Mouse (Mus musculus): ENCODE data around the gene Pik3ca.

Pik3ca gene

DNA sequence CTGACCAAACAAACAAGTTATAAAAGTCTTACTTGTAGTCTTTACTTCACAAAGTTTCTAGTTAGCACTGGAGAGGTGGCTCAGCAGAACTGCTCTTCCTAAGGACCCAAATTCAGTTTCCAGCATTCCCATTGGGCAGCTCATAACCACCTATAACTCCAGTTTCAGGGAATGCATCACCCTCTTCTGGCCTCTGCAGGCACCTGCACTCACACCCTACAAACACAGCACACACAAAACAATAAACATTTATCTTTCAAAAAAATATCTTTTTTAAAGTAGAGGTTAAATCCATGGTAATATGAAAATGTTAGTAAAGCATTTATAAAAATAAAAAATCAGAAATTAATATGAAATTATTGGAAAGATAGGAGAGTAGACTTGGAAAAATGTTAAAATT, 44.2 kb downstream of the Pik3ca start:
- DNase-seq (ENCODE audit: low spot score): no peak

DNA sequence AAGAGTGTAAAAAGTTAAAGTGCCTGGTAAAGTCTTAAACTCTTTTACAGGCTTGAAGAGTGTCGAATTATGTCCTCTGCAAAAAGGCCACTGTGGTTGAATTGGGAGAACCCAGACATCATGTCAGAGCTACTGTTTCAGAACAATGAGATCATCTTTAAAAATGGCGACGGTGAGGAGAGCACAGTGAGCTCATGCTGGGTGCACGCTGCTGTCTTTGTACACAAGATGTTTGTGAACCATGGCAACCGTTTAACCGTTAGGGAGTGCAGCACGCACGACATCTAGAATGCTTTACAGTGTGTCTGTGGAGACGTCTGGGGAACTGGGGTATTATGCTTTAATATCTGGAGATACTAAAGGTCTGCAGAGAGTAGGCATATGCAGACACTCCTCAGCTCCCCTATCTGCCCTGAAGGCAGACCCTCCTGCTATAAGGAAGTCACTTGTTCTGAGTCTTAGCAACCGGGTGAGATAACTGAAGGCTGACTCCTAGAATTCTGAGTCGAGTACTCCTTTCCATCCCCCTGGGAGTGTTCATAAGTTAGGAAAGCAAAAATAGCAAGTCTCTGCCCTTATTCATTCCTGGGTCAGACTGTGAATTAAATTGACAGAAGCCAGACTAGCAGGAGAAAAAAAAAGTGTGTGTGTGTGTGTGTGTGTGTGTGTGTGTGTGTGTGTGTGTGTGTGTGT, 57.0 kb downstream of the Pik3ca start:
- DNase-seq (ENCODE audit: low spot score): no peak

DNA sequence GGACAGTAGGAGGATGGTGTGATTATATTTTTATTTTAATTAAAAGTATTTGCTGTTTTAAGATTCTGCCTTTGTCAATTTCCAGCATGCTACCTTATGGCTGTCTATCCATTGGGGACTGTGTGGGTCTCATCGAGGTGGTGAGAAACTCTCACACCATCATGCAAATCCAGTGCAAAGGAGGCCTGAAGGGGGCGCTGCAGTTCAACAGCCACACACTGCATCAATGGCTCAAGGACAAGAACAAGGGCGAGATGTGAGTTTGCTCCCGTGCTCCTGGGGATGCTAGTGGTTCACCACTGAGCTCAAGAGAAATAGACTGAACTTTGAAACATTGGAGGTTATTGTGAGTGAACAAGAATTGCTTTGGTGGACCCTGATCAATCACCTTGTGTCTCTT, 62.3 kb downstream of the Pik3ca start:
- DNase-seq (ENCODE audit: low spot score): no peak

- no peak for DNase-seq (ENCODE audit: low spot score)
Observed at GRCm38 (mm10) chr3:32467321-32467720, 69.8 kb downstream of the Pik3ca start.

GRCm38 (mm10) chr3:32468411-32468810, 70.9 kb downstream of the Pik3ca start:
- DNase-seq (ENCODE audit: low spot score): no peak

DNA sequence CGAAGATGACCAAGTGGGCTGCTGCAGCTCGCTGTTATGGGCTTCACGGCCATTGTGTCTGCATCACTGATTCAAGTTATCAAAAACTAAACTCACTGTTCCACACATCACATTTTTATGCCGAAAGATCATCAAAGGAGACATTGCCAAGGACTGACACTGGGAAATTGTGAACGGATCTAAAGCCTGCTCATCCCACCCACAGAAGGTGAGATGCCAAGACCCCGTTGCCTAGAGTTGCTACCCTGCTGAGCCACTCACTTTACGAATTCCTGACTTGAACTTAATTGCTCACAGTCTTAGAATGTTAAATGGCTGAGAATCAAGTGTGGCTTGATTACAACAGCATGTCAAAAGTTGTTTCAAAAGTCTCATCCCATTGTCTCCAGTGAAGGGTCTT, 73.0 kb downstream of the Pik3ca start:
- DNase-seq (ENCODE audit: low spot score): no peak

- no peak for DNase-seq (ENCODE audit: low spot score)
Observed at GRCm38 (mm10) chr3:32471098-32471497, 73.6 kb downstream of the Pik3ca start.

DNA sequence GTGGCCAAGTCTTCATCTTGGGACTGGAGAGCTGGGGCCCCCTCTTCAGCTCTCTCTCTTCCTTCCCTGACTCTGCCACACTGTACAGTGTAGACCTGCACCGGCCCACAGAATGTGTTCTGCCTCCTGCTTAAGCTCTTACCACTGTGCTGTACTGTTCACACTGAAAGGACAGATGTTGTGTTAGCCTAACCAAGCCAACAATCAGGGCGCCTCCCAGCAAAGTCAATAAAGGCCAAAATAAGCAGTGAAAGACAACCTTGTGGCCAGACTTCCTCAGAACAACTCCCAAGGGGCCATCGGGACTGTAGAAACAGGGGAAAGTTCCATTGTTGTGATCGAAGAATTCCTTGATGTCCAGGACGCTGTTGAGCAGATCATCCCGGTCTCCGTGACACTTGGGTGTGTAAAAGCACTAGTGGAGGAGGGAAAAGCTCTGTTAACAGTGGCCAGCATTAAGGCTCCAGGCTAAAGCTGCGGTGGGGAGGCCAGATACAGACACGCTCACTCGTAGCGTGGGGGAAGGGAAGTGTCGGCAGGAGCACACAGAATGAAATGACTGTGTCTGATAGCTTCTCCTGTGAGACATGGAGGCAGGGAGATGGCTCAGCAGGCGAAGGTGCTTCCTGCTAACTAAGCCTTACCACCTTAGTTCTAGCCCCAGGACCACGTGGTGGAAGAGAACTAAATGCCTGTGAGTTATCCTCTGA, 74.9 kb downstream of the Pik3ca start:
- DNase-seq (ENCODE audit: low spot score): no peak

DNA sequence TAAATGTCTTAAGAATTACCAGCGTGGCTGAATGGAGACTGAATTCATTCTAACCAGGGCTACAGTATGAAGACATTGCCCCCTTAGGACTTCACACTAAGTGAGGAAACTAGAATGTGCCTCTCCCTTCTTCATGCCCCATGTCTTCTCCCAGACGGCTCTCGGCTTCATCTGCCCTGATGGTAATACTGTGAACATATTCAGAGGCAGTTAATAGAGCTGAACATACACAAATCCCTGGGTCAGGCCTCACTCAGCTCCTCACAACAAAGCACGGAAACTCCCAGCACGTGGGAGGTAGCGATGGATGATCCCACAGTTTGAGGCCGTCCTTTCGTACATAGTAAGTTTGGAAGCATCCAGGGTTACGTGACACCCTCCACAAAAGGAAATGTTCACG, 75.7 kb downstream of the Pik3ca start:
- no peak for DNase-seq (ENCODE audit: low spot score)

GRCm38 (mm10) chr3:32479961-32480360, 82.5 kb downstream of the Pik3ca start:
- no peak for DNase-seq (ENCODE audit: low spot score)

DNA sequence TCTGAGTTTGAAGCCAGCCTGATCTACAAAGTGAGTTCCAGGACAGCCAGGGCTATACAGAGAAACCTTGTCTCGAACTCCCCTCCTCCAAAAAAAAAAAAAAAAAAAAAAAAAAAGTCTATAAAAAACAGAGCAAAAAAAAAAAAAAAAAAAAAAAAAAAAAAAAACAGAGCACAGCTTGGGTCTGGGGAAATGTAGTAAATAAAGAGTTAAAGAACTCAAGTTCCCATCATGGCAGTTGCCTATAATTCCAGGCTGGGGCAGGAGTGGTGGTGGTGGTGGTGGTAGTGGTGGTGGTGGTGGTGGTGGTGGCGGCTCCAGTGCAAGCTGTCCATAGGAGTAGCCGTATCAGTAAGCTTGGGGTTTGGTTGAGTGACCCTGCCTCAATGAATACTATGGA, 85.6 kb downstream of the Pik3ca start:
- DNase-seq (ENCODE audit: low spot score): no peak

DNA sequence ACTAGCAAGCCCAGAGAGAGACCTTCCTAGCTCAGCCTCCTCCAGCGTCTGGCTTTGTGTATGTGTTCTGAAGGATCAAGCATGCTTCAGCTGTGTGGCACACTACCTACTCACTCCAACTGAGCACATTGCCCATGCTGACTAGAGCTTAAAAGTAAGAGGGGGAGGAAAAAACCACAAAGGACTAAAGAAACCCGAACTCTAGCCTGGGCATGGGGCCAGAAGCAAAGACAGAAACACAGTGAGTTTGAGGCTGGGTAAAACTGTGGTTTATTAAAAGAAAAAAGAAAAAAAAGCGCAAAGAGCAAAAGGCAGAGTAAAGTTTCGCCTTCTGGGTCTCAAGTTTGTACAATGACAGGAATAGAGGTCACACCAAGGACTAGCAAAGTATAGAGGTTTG, 89.1 kb downstream of the Pik3ca start:
- DNase-seq (ENCODE audit: low spot score): no peak

GRCm38 (mm10) chr3:32488172-32488571, 90.7 kb downstream of the Pik3ca start:
- no peak for DNase-seq (ENCODE audit: low spot score)

DNA sequence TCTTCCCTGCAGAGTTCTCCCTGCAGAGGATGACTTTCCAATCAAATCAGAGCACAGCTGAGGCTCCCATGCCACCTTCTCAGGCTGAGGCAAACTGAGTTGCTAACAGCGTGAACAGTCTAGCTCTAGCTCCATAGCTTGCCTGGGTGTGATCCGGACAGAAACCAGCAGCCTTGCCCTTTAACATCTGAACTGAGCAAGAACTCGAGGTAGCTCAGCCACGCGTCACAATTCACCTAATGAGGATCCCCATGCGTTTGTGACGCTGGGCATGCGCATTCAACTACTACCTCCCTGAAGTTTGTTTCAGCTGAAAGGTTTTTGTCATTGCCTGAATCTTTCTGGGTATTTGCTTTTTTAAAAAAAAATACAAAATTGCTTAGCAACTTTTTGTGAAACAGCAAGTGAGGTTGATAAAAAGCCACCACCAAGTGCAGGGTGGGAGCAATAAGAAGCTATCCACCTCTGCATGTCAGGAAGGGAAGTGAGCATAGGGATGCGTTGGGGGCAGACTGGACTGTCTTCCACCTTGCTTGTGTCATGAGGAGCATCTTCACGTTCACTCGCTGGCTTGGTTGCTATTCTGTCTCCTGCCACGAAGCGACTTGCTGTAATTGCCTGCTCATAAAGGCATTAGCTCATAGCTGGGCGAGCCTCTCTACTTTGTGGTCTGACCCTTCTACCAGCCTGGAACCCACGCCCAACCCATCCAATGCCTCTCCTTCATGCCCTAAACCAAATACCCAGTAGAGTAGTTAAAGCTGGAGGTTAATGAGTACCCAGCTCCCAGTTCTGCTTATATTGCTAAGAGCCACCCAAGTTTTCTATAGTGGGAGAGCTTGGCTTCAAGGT, 92.8 kb downstream of the Pik3ca start:
- no peak for DNase-seq (ENCODE audit: low spot score)

GRCm38 (mm10) chr3:32490928-32491315, 93.5 kb downstream of the Pik3ca start:
- no peak for DNase-seq (ENCODE audit: low spot score)

DNA sequence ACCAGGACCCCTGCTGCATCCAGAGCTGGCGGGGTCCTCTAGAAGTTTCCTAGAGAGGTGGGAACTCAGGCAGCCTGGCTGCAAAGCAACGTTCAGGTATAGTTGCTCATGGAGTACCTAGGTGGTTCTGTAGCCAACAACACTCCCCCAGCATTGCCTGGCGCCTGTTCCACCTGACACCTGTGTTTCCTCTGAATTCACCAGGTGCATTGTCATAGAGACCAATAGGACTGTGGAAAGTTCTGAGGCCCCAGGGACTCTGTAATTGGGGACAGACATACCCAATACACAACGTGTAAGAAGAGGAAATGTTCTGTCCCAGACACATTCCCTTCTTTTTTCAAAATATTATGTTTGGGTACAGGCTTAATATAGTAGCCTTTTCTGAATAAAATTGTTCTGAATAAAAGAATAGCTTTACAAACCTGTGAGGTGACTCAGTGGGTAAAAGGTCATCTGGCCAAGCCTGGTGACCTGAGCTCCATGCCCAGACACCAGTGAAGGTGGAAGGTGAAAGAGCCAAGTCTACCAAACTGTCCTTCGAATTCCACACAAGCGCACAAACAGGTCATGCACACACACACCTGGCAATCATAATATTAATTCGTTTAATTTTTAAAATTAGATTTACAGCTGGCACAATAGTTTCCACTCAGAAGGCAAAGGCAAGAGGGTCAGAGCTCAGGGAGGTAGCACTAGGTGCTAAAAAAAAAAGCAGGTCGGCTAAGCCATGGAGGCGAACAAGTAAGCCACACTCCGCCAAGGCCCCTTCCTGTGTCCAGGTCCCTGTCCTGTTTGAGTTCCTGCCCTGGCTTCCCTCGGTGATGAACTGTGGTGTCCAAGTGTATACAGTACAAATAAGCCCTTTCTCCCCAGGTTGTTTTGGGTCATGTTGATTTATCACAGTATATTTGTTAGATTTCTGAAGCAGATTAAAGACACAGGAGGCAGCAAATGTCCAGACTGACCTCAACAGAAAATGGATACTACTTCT, 94.9 kb downstream of the Pik3ca start, which contains the start of gene Kcnmb3:
Kcnmb3 (minus strand) TSS at position 135 of the 994 bp plus-strand sequence.
- no peak for DNase-seq (ENCODE audit: low spot score)

DNA sequence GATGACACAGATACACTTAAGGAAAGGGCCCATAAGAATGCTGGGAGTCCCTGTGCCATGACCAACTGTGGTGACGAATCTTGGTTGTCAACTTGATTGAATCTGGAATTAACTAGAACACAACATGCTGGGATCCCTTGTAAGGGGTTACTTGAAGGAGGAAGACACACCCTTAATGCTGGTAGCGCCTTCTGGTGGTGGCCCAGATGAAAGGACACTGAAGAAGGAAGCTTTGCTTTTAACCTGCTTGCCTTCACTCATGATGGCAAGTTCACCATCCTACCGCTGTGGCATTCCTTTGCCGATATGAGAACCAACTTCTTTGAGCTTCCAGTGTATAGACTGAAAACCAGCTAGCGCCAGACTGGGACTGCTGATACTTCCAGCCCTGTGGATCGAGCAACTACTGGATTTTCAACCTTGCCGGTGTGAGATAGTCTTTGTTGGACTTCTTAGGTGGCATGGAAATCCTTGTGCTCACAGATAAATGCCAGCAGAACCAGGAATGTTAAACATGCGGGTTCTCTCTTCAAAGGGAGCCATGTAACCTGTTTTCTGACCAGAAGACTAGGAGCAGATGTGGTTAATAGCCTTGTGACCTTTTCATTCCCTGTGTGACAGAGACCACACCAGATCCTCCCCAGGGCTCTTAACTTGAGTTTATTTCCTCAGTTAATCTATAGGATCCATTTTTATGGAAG, 97.1 kb downstream of the Pik3ca start:
- DNase-seq (ENCODE audit: low spot score): no peak

DNA sequence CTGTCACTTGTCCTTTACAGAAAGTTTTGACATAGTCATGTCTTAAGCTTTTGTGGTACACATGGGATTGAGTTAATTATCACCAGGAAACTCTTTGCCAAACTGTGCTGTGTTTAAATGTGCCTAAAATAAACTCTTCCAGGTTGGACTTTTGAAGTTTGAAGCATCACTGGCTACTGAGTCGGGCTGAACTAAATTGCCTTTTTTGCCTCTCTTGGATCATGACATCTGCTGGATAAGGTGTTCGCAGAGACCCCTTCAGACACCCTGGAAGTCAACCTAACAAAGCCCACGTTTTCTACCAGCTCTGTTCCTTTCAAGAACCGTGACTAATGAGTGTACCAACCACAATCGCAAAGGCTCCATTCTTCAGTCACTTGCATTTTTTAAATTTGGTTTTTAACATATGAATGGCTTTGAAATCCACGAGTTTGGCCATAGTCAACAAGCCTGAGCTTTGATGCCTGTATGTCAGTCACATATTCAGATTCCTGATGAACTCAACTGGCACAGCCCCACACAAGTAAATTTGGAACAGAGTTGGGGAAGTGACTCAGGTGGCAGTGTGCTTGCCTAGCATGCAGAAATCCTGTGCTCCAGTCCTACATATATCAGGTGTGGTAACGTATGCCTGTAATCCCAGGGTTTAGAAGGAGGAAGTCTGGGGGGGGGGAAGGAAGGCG, 97.8 kb downstream of the Pik3ca start:
- no peak for DNase-seq (ENCODE audit: low spot score)

DNA sequence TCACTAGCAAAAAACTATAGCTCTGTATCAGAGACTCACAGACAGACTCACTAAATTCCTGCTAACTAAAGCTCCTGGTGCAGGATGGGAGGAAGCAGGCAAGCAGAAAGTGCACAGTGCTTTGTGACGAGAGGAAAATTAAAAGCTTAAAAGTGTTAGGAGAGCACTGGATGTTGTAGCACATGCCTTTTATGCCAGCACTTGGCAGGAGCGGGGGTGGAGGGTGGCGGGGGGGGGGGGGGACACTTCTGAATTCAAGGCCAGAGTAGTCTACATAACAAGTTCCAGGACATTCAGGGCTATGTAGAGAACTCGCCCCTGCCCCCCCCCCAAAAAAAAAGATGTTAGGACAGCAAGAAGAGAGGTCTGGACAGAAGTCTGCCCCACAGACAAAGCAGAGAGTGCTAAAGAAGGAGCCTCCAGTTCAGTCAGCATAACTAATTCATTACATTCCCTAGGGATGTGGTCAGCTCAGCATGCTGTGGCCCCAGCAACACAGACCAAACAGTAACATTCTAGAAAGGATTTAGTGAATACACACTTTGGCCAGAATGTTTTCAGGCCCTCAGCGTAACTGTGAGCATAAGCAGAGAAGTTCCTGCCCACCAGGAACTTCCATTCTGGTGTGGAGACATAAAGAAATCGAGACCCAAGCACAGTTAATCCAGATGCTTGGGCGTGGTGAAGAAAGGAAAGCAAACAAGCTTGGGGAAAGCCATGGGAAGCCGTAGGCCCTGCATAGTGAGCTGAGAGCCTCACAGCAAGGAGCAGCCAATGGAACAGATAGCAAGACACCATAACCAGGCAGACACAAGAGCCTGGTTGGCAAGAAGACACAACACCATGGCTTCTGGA, 98.6 kb downstream of the Pik3ca start:
- no peak for DNase-seq (ENCODE audit: low spot score)

GRCm38 (mm10) chr3:32496711-32497070, 99.2 kb downstream of the Pik3ca start:
- DNase-seq (ENCODE audit: low spot score): no peak
